Mouse (Mus musculus) embryonic fibroblast, embryonic 13.5 days (primary cell): ENCODE data around the gene Tmem242. TPM values are rescaled to one million over a fixed set of nuclear protein-coding genes. Genes with fewer than 3 reads are reported as not detected.
"Not testable (repeated sequence)": the region's sequence is repeated elsewhere in the genome, so short reads cannot be mapped to it uniquely, and the experiment has no call there.

Experiments used
- H3K27ac ChIP-seq: 2 replicates; pipeline ENCODE4 v1.5.1; 2012; ENCODE audit warnings: low read length, control low read depth, inconsistent platforms; ENCODE audit not compliant: insufficient read depth
- H3K4me1 ChIP-seq: 2 replicates; pipeline ENCODE4 v1.6.1; 2011; ENCODE audit warnings: low read length; ENCODE audit not compliant: control insufficient read depth, insufficient read depth
- H3K4me3 ChIP-seq: 2 replicates; pipeline ENCODE4 v1.5.1; 2011; ENCODE audit warnings: mild to moderate bottlenecking, control low read depth, low read length; ENCODE audit not compliant: insufficient read depth
- CTCF ChIP-seq: IDR thresholded peaks from 2 replicates; pipeline ENCODE4 v1.5.1; 2011; ENCODE audit warnings: mild to moderate bottlenecking, control low read depth, low read length, moderate library complexity, borderline replicate concordance; ENCODE audit not compliant: insufficient read depth
- POLR2A ChIP-seq: IDR thresholded peaks from 2 replicates; pipeline ENCODE4 v1.6.1; 2011; ENCODE audit warnings: low read depth, mild to moderate bottlenecking, control low read depth, low read length, moderate library complexity
- polyA plus RNA-seq: library from polyadenylated mRNA; stranded (reverse); fragments of >200 nt; gene quantifications from 2 replicates; pipeline ENCODE4 v1.2.4, GENCODE M21; 2011; ENCODE audit warnings: low read depth; ENCODE audit not compliant: missing spikeins, insufficient read length

Tmem242 gene
- polyA plus RNA-seq, 1 experiment = 72.9 TPM

GRCm38 (mm10) chr17:5453657-5454056 lies 13.6 kb upstream of the Tmem242 start:
- no peak overlapping the region for H3K27ac ChIP-seq
- TF ChIP-seq POLR2A (no peak), CTCF (no peak)
- no peaks in the 10 kb centered on the region for H3K4me1 ChIP-seq
- no peak overlapping the region for H3K4me3 ChIP-seq

- Histone ChIP-seq H3K4me3 (no peak overlapping the region), H3K4me1 (no peaks in the 10 kb centered on the region), H3K27ac (no peak overlapping the region)
- TF ChIP-seq POLR2A (no peak), CTCF (no peak)
Observed at GRCm38 (mm10) chr17:5443751-5444150, 3.7 kb upstream of the Tmem242 start.

GRCm38 (mm10) chr17:5443260-5443659 lies 3.2 kb upstream of the Tmem242 start:
- Histone ChIP-seq H3K4me1 (no peaks in the 10 kb centered on the region), H3K4me3 (no peak overlapping the region), H3K27ac (no peak overlapping the region)
- no peak for TF ChIP-seq POLR2A
- TF ChIP-seq CTCF = no peak

- H3K27ac ChIP-seq, H3K4me3 ChIP-seq, H3K4me1 ChIP-seq: not testable (repeated sequence)
Observed at GRCm38 (mm10) chr17:5442403-5442802, 2.3 kb upstream of the Tmem242 start.

- H3K4me3 ChIP-seq = peak overlapping the region; percentile 65
- TF ChIP-seq POLR2A (no peak), CTCF (no peak)
Observed at GRCm38 (mm10) chr17:5439831-5440158, 264 bp downstream of the Tmem242 start.

GRCm38 (mm10) chr17:5429772-5430133 lies 10.3 kb downstream of the Tmem242 start:
- Histone ChIP-seq H3K4me1 (no peaks in the 10 kb centered on the region), H3K27ac (no peak overlapping the region), H3K4me3 (no peak overlapping the region)
- TF ChIP-seq POLR2A (no peak), CTCF (no peak)

More at GRCm38 (mm10) chr17:5439831-5440158, 264 bp downstream of the Tmem242 start:
- no peak overlapping the region for H3K27ac ChIP-seq
- no peaks in the 10 kb centered on the region; the same call in 1 of the 2 replicates for H3K4me1 ChIP-seq

GRCm38 (mm10) chr17:5429090-5429771 lies 10.8 kb downstream of the Tmem242 start:
- Histone ChIP-seq H3K4me1 (no peaks in the 10 kb centered on the region), H3K4me3 (no peak overlapping the region), H3K27ac (no peak overlapping the region)
- peak; percentile 78 for TF ChIP-seq CTCF
- TF ChIP-seq POLR2A = no peak

GRCm38 (mm10) chr17:5425204-5425603 lies 14.9 kb downstream of the Tmem242 start:
- Histone ChIP-seq H3K27ac (no peak overlapping the region), H3K4me3 (no peak overlapping the region), H3K4me1 (no peaks in the 10 kb centered on the region)
- TF ChIP-seq POLR2A (no peak), CTCF (no peak)

GRCm38 (mm10) chr17:5424156-5424555 lies 15.9 kb downstream of the Tmem242 start:
- no peak overlapping the region for H3K27ac ChIP-seq
- TF ChIP-seq POLR2A = no peak
- no peak for TF ChIP-seq CTCF
- no peaks in the 10 kb centered on the region for H3K4me1 ChIP-seq
- H3K4me3 ChIP-seq = no peak overlapping the region

GRCm38 (mm10) chr17:5421835-5422234 lies 18.2 kb downstream of the Tmem242 start:
- no peak overlapping the region for H3K27ac ChIP-seq
- TF ChIP-seq CTCF = no peak
- no peak for TF ChIP-seq POLR2A
- no peaks in the 10 kb centered on the region for H3K4me1 ChIP-seq
- no peak overlapping the region for H3K4me3 ChIP-seq
